Mouse (Mus musculus) olfactory bulb, adult 2 months (tissue): Measurements from ENCODE around the gene Csf3.

Source experiments
- CTCF ChIP-seq: fragments of 200-500 bp; IDR thresholded peaks from 2 replicates; pipeline ENCODE4 v1.5.1; 2012; ENCODE audit warnings: low read depth, mild to moderate bottlenecking, low read length, moderate library complexity; ENCODE audit not compliant: insufficient read depth
- POLR2A ChIP-seq: fragments of 200-500 bp; IDR thresholded peaks from 2 replicates; pipeline ENCODE4 v1.6.1; 2012; ENCODE audit warnings: mild to moderate bottlenecking, low read depth, low read length, moderate library complexity; ENCODE audit not compliant: insufficient read depth

GRCm38 (mm10) chr11:98672482-98672881 lies 28.6 kb upstream of the Csf3 start:
- TF ChIP-seq CTCF (no peak), POLR2A (no peak)
